Mouse (Mus musculus) natural killer cell, adult 2 months (primary cell): ENCODE data around the gene Tmem220.

Source experiments
- DNase-seq, 2 experiments: peaks; one replicate each; pipeline ENCODE4 v3.0.0; 2022; ENCODE audit warnings: low spot score in 2 of 2

The Tmem220 gene

DNA sequence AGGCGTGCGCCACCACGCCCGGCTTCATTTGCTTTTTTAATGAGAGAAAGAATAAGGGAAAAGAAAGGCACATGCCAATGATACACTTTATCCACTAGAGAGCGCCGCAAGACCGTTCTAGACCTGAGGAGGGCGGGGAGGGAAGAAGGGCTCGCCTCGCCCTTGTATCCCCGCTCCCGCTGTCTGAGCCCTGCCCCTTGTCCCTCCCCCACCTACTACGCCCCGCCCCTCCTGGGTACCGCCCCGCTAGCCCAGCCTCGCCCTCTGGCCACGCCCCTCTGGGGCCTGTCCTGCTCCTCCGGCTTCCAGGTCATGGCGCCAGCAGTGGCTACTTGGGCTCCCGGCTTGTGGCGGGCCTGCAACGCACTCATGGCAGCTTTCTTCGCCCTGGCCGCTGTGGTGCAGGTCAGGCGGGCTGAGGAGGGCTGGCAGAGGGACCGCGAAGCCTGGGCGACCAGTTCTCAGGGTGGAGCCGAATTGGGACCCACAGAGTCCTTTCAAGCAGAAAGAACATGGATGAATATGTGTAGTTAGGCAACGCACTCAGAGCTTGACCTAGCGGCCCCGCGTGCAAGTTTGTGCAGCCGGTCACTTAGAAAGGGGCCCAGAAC, at the start of gene Tmem220:
Gene Tmem220, plus strand, starts transcription at position 288 of the 611 bp plus-strand sequence.
- peak; percentile 87 to 89 for DNase-seq

DNA sequence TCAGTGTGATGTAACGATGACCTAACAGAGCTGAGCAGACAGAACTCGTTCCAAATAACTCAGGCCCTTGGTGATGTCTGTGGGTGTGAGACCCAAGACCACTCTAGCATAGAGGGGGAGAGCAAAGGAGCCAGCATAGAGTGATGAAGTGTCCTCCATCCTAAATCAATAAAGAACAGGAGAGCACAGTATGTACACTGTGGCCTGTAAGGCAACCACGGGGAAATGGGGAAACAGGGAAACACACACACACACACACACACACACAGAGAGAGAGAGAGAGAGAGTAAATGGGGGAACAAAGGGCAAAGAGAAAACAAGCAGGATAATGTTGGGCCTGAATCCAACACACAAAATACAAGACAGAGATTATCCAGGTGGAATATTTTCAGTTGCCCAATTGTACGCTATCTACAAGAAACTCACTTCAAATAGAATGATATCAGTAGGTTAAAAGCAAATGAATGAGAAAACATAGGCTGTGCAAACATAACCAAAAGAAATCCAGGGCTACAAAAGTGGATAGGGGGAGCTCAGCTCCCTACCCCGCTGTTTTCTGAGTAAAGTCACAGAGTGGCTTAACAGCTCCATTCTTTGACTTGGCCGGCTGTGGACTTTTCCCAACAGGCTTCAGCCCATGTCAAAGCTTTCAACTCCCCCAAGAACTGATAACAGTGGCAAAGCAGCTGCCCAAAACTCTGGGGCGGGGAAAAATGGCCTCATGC, 49.2 kb upstream of the Tmem220 start:
- no peak for DNase-seq

DNA sequence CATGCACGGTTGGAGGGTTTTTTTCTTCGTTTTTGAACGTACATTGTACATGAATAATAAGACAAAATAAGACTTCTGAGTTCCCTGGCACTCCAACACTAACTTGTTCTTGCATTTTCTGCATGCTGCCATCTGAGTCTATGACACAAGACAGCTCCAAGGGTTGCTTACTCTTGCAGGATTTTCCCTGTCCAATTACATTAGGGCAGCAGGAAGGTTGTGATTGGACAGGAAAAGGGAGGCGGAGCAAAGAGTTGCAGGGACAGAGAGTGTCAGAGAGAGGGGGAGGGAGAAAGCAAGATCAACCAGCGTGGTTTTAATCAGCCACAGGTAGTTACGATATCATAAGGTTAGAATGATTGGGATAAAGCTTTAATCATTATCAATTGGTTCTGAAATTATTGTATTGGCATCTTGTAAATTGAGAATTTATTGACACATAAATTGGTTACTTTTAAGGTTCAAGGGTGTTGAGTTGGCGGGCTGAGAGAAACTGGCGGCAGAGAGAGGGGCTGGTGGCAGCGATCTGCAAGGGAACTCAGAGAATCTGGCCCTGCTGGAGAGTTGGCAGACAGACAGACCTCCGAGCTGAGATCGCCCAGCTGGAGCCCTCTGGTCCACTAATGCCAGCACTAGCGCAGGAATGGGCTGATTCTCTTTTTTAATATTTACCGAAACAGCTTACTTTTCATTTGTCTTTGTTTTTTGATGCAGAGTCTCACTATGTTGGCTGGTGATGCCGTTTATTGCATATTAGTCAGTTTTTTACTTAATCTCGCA, 43.4 kb upstream of the Tmem220 start:
- DNase-seq: no peak

DNA sequence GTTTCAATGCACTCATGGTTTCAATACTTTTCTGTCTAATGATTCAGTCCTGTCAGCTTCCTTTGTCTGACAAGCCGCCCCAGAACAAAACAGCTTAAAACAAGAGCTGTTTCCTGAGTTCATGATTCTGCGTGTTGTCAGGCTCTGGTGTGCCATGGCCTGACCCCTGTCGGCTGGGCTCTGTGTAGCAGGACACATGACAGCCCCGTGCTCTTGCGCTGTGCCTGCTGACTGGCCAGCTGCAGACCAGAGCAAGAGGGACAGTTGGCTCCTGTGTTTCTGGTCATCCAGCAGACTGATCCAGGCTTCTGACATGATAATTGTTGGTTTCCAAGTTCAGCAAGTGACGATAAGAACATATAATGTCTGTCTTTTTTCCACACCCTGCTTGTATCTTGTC, 42.2 kb upstream of the Tmem220 start:
- peak; percentile 18 to 34 for DNase-seq

DNA sequence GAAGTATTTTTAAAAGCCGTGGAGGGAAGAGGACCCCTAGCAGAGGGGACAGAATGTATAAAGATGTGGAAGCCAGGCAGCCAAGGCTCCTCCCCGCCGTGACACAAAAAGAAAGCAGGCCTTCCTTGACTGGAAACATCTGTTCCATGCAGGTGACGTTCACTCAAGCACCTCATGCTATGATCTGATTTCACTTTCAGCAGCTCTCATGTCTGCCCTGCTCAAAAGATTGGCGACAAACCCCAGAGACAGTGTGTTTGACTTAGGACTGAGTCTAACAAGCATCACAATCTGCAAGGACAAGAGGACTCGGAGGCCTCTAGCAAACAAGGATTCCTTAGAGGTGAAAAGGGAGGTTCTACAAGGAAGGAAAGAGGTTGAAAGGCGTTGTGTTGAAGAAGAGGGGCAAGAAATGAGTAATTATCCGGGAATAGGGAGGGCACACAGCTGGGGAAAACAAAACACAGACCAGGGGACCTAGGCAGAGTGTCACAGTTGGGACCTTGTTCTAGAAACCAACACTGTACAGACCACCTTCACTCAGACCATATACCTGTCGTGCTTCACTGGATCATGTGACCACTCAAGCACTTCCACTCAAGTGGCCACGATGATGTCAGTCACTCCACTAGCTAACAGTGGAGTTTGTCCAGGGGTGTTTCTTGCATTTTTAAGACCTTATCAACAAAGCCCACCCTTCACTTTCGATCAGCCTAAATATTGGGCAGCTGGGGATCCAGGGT, 41.4 kb upstream of the Tmem220 start:
- no peak for DNase-seq

DNA sequence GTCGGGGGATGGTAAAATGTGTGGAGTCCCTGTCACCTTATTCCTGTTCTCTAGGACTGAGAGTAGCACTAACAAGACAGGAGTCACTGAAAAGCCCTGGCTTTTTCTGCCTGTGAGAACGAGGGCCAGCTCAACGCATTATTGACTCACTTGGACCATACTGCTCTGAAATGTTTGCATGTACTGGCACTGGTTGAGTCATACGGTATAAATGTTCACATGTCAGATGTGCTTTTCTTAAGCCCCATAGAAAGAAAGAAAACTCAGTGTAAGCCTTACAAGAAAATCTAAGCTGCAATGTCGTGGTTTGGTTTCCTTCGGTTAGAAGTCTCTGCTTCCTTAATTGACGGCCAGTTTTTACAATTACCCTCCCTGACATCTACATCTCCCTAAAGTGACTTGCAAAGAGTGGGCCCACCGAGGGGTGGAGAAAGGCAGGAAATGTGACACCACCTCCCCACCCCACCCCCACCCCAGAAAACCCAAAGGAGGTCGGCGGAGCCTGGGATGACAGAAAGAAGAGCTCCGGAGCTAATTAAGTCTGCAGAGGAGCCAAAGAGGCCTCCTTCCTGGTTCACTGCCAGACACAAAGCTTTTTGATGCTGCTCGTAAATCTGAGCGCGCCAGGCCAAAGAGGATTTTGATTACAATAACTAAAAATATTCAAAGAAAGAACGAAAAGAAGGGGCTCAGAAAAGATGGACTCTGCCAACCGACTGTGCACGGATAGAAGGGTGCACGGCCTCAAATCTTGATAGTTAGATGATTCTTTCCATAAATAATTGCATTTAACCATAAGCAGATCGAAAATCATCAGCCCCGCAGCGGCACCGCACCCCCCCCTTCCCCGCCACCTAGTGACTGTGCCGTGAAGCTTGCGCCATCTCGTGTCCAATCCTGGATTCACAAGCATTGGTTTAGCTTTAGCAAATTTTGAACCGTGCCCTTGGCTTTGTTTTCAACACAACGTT, 40.5 kb upstream of the Tmem220 start:
- peak; percentile 51 to 57 for DNase-seq

DNA sequence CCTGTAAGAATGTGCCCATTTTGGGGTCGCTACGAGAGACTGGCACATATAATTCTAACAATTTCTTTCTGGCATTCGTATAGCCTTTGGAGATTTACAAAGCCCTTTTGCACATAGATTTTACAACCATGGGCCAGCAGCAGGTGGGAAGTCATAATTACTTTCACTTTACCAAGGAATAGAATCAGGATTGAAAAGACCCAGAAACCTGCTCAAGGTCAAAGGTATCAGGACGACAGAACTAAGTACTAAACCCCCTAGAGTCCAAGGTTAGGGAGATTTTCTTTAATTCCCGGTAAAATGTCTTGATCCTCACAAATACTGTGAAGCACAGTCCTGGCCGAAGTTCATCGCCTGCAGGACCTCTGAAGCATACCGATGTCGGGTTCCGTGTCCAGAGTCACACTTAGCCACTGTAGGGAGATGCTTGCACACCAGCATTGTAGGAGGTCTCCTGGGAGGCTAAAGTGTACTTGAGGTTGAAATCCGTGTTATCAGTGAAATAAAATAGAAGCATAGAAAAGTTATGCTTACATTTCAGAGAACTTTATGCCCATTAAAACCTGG, 39.7 kb upstream of the Tmem220 start:
- DNase-seq: no peak

DNA sequence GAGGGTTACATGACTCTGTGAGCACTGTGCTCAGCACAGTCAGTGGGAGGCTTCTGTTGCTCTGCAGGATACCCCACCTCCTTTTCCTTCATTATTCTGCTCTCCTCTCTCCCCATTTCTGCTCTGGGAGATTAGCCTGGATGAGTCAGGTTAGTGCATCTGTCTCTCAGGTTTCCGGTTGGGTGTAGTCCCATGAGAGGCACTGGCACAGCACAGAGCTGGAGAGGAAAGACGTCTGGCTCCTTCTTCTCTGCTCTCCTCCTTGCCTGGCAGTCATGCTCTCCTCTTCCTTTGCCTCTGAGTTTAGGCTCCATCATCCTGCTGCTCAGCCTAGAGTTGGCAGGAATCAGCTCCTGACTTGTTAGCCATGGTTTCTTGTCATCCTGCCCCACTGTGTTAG, 32.8 kb upstream of the Tmem220 start:
- DNase-seq: no peak

DNA sequence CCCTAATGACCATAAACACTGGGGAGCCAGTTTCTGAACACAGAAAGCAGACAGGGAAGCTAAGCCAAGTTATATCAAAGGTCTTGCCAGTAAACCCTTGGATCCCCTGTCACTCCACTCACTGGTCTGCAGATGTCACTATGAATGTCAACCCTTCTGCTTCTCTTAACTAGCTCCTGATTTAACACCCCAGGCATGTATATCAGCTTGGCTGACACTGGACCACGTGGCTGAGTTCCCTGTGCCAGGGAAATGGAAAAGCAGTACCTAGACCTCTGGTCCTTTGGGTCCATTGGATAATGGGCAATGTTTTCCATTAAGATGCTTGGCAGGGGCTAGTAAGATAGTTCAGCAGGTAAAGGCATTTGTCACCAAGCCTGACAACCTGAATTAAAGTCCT, 31.3 kb upstream of the Tmem220 start:
- DNase-seq: no peak

DNA sequence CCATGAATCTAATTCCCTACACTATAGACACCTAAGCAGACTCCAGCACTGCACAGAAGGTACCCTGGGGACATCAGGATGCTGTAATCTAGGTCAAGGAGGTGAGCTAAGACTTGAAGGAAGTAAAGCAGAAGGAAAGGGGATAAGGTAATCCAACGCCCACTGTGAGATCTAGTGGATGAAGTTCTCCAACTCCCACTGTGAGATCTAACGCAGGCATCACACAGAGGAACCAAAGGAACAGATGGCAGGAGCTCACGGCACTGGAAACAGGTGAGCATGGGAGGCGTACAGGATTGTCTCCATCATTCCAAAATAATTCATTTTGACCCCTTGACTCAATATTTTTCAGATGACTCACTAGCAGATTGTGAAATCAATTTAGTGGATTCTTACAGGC, 28.5 kb upstream of the Tmem220 start:
- DNase-seq: no peak

DNA sequence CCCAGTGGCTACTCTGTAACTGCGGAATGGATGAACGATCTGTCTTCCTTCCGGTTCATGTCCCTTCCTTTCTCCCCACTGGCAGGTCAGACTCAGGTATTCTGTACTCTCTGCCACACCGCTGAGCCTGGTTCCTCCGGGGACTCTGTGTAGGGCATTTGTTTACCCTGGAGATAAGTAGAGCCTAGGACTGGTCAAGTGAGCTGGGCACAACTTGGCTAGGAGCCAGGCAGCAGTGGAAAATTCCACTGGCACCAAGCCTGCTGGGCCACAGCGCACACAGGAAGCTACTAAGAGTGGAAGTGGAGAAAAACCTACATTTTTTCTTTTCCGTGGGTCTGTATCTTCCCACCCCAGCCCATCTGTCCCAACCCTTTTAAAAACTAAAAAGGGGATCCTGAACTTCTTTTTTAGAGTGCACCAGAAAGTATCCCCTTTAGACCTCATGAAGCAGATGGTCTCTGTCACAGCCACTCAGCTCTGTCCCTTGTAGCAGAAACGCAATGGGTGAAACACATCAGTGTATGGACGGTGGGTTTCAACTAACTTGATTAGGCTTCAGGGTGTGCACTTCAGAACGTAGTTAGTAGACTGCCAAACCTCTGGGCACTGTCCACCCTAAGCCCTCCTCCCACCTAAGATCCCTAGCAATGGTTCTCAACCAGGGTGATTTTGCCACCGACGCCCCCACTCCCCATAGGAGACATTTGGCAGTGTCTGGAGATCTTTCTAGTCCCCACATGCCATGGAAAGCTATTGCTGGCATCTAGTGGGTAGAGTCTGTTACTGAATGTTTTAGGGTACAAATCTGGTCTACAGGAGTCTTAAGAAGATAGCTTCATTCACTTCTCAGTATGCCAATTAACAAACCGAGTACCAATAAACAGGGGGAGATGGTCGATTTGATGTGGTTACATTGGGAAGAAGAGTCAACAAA, 26.2 kb upstream of the Tmem220 start:
- DNase-seq: no peak

DNA sequence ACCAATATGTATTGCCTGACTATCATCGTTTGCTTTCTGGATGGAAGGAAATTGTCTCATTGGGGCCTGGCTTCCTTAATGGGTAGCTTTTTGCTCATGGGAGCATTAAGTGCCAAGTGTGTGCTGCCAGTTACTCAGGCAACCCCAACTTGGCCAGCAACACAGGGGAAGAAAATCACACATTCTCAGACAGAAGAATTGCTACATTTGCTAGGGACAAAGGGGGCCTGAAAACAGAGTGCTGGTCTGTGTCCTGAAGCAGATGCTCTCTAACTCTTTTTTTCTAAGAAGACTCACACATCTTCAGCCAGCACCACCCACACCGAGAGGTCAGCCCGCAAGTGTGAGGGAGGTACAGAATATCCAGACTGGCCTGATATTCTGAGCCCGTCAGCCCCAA, 24.3 kb upstream of the Tmem220 start:
- DNase-seq: no peak

DNA sequence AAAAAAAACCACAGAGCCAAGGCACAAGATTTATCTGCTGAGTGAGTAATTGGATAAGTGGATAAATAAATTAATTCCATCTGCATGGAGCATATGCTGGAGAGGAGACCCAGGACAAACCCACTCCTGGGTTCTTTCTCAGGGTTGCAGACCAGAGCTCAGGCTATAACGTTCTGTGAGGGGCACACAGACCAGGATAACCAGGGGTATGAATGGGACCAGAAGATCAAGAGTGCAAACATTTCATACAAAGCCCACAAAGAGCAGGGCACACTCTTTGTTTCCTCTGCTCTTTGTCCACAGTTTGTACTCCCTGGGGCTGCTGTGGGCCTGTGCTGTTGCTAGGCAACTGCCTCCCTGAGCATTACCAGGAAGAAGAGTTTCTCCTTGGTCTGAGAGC, 23.2 kb upstream of the Tmem220 start:
- DNase-seq: no peak

DNA sequence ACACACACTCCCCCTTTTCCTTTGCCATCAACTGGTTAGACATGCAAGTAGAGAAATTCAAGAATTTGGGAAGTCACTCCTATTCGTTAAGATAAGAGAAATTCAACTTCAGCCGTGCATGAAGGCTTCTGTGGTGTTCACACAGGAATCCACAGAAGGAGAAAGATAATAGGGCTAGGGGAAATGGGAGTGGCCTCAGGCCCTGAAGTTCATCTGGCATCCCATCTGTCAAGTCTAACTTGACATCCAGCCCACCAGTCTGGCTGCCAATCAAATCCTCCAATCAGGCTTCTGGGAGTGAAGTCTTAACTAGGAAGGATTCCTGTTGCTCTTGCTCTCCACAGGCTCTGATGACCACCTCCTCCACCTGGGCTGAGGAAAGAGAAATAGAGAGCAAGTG, 22.0 kb upstream of the Tmem220 start:
- no peak for DNase-seq

DNA sequence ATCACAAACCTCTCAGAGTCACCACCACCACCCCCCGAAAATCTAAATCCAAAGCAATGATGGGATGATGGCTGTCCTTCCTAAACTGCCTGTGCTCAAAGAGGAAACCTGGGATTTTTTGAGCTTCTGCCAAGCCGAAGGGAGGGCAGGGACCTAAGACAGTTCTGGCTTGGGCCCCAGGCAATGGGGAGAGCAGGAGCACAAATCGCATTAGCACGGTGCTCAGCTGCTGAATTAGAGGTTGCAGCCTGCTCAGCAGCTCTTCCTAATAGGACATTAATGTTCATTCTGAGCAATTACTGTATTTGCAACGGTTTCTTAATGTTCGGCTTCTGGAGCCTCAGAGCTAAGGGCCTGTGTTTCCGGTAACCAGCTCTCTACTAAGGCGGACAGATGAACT, 17.0 kb upstream of the Tmem220 start:
- no peak for DNase-seq

DNA sequence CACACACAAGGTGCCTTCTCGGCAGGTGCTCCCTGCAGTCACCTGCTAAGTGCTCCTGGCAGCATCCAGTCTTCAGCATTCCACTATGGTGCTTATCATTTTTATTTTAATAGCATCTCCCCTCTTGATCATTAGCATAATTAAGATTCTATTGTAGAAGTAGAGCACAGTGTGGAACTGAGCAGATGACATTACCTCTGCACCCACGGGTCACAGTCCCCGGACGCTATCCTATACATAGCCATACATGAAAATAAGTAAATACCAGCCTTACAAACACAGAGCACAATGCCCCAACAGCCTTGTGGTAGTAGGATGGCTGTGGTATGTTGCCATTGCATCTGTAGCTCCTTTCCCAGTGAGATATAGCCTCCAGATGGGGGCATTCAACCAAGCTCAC, 16.4 kb upstream of the Tmem220 start:
- no peak for DNase-seq

DNA sequence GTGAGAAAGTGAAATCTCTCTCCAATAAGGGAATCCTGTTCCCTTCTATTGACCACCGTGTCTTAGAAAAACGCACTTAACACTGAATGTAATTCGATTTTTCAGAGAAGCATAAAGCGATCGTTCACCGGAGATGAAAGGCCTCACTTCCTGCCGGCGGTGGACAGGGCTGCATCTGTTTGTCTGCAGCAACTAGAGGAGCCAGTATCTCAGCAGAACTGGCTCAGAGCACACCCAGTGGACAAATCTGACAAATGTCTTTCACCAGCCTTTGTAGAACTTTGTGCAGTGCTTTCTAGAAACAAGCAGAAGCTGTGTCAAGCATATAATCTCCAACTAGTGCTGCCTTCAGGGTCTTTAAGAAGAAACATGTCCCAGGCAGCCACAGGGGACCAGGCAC, 14.5 kb upstream of the Tmem220 start:
- DNase-seq: no peak

DNA sequence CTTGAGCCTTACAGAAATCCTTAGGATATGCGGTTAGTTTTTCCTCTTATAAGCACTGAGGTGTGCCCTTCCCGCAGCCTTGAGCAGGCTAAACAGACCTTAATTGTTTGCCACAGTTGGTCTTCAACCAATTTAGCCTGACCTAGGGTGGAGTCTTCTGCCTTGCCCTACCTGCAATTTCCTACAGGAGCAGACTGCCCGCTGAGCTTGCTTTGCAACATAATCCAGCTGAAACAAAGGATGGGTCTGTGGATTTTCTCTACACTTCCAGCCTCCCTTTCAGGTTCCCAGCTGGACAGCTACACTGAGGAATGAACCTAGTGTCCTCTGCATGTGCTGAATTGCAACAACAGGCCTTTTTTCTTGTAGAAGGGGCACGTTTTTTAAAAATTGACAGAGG, 13.3 kb upstream of the Tmem220 start:
- no peak for DNase-seq

DNA sequence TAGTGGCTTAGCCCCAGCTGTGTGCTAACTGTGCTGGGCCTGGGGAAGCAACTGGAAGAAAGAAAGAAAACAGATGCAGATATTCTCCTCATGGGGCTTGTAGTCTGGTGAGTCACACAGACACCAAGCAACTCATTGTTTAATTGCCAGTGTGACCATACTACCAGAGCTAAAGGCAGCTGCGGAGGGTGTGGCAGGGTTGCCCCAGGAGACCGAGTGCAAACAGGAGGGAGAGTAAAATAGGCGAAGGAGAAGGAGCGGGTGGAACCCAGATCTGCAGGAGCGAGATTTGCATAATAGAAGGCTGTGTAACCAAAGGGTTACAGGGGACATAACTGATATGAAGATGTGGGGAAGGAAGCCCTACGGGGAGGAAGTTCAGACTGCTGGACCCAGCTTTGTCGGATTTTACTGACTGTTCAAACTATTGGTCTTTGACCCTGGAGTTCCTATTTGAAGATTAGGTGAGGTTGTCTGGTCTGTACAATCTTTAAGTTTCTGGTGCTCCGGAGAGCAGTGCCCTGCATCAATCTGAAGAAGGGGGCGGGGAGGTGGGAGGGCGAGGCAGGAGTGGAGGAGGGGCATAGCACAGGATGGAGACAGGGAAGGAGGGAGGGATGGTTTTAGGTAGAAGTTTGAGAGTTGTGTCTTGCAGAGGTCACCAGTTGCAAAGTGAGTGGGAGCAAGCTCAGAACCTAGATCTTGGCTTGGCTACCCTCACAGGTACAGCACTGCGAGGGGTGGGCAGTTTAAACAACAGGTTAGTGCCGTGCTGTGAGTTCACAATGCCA, 7.0 kb upstream of the Tmem220 start:
- no peak for DNase-seq
